Mouse (Mus musculus) right cerebral cortex, postnatal 14 days (tissue): ENCODE measurements at regions not wholly inside any gene's neighbourhood (a gene's known extent, or its start where the extent isn't known, plus 50 kb on each side); places are given as distances from the start of the nearest gene placed in this dataset.

Source experiments
- DNase-seq: peaks from one replicate; pipeline ENCODE4 v3.0.0; 2022

- DNase-seq, result no peak
These were observed 63.8 kb upstream of the Slc6a6 start for GRCm38 (mm10) chr6:91619735-91620732.

- no peak for DNase-seq
These were observed 62.4 kb upstream of the Slc6a6 start for GRCm38 (mm10) chr6:91621437-91621836.

GRCm38 (mm10) chr6:91622425-91622824, 61.4 kb upstream of the Slc6a6 start:
- no peak for DNase-seq

GRCm38 (mm10) chr6:91623646-91624045, 60.2 kb upstream of the Slc6a6 start:
- no peak for DNase-seq

- DNase-seq, result no peak
These were observed 54.6 kb upstream of the Slc6a6 start for GRCm38 (mm10) chr6:91629230-91629629.

GRCm38 (mm10) chr6:91631261-91631660, 52.6 kb upstream of the Slc6a6 start:
- DNase-seq, result no peak
